Mouse (Mus musculus): Measurements from ENCODE around the gene Lrrc4.

DNA sequence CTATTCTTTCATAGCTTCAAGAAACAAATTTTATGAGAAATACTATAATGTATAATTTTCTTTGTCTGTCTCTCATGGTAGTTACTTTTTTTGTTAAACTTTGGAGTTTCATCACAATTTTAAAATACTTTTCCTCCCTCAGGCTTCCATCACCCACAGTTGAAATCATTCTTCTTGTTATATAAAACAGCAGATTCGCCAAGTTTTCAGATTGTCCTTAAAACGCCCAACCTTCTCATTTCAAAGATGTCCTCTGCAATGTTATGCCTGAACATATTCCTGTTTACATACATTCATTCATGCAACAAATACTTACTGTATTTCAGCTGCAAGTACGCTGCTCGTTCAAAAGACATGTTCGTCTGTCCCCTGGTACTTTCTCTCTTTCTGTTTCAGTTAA lies 167.9 kb downstream of the Lrrc4 start:
- TF ChIP-seq CTCF (IDR thresholded peaks at IDR 0.05; ENCODE audit: low read depth, low read length) (no peak), GATA1 (IDR thresholded peaks at IDR 0.05; ENCODE audit: borderline replicate concordance, low read length) (no peak), POLR2AphosphoS5 (IDR thresholded peaks at IDR 0.05; ENCODE audit: insufficient replicate concordance, low read depth, low read length) (no peak)
